Mouse (Mus musculus) stomach, postnatal 0 days (tissue): Measurements from ENCODE around the gene Ppp6r3.

ENCODE experiments used
- CTCF ChIP-seq: IDR thresholded peaks from 2 replicates; pipeline ENCODE4 v1.5.1; 2016; ENCODE audit warnings: antibody characterized with exemption, low read depth, mild to moderate bottlenecking, moderate library complexity
- EP300 ChIP-seq: optimal IDR thresholded peaks from 2 replicates; pipeline ENCODE3; 2016; ENCODE audit warnings: antibody characterized with exemption

- TF ChIP-seq CTCF (no peak), EP300 (no peak)
Observed at GRCm38 (mm10) chr19:3625111-3625510, 49.6 kb upstream of the Ppp6r3 start.
